Mouse (Mus musculus) midbrain, embryonic 16.5 days (tissue): ENCODE measurements at regions not wholly inside any gene's neighbourhood (a gene's known extent, or its start where the extent isn't known, plus 50 kb on each side); places are given as distances from the start of the nearest gene placed in this dataset.

Experiments
- ATAC-seq: fragments of 200-750 bp; cut with Nextera tagmentation; 2 replicates; pipeline ENCODE4 v1.8.0; 2017; ENCODE audit warnings: moderate TSS enrichment
- H3K27ac ChIP-seq: fragments of 300-500 bp; sonication (generic); 2 replicates; pipeline ENCODE4 v1.5.1; 2014; ENCODE audit warnings: mild to moderate bottlenecking, low read length, mixed read lengths
- H3K27me3 ChIP-seq: fragments of 300-500 bp; sonication (generic); 2 replicates; pipeline ENCODE4 v1.6.1; 2014; ENCODE audit warnings: low read depth, low read length, mixed read lengths; ENCODE audit not compliant: control insufficient read depth, insufficient read depth
- H3K36me3 ChIP-seq: fragments of 300-500 bp; sonication (generic); 2 replicates; pipeline ENCODE4 v1.6.1; 2014; ENCODE audit warnings: mild to moderate bottlenecking, low read length, moderate library complexity, mixed read lengths; ENCODE audit not compliant: control insufficient read depth, insufficient read depth
- H3K4me1 ChIP-seq: fragments of 300-500 bp; sonication (generic); 2 replicates; pipeline ENCODE4 v1.6.1; 2014; ENCODE audit warnings: mild to moderate bottlenecking, low read length, mixed read lengths; ENCODE audit not compliant: control insufficient read depth, insufficient read depth
- H3K4me2 ChIP-seq: fragments of 300-500 bp; sonication (generic); 2 replicates; pipeline ENCODE4 v1.6.1; 2014; ENCODE audit warnings: mild to moderate bottlenecking, low read length, mixed read lengths
- H3K4me3 ChIP-seq: fragments of 300-500 bp; sonication (generic); 2 replicates; pipeline ENCODE4 v1.5.1; 2014; ENCODE audit warnings: low read depth, mild to moderate bottlenecking, low read length, moderate library complexity, mixed read lengths
- H3K9ac ChIP-seq: fragments of 300-500 bp; sonication (generic); 2 replicates; pipeline ENCODE4 v1.6.1; 2014; ENCODE audit warnings: low read depth, low read length, mixed read lengths
- H3K9me3 ChIP-seq: fragments of 300-500 bp; sonication (generic); replicated peaks from 2 replicates; pipeline ENCODE4 v1.6.1; 2014; ENCODE audit warnings: mild to moderate bottlenecking, low read length, mixed read lengths; ENCODE audit not compliant: control insufficient read depth, poor library complexity, severe bottlenecking
- WGBS: fragments of 180-500 bp; shearing (Covaris S2); extraction: QIAGEN DNeasy Blood & Tissue Kit; methylation state at CpG from one replicate; pipeline ENCODE4 v1.1.7; 2014; 5-methylcytosine and 5-hydroxymethylcytosine counted together

- no peaks in the 10 kb centered on the region for H3K9me3 ChIP-seq
- H3K27ac ChIP-seq, result no peak overlapping the region
- H3K27me3 ChIP-seq, result no peaks in the 10 kb centered on the region
- no peaks in the 10 kb centered on the region for H3K4me1 ChIP-seq
- 94% methylated on average over 2 of the region's 2 CpGs for WGBS
- no peak overlapping the region for H3K4me2 ChIP-seq
- H3K9ac ChIP-seq, result no peak overlapping the region
- H3K4me3 ChIP-seq, result no peak overlapping the region
- ATAC-seq, result no peak
- no peaks in the 10 kb centered on the region for H3K36me3 ChIP-seq
Measured at GRCm38 (mm10) chr15:3668863-3669262, 85.6 kb upstream of the Ghr start.

- H3K9ac ChIP-seq, result no peak overlapping the region
- ATAC-seq, result no peak
- 88% methylated on average over 1 of the region's 1 CpGs for WGBS
Measured at GRCm38 (mm10) chr15:3648741-3649140, 65.4 kb upstream of the Ghr start.

GRCm38 (mm10) chr15:3640091-3640490, 56.8 kb upstream of the Ghr start:
- ATAC-seq, result no peak
- Histone ChIP-seq H3K4me3 (no peak overlapping the region), H3K27me3 (no peaks in the 10 kb centered on the region), H3K4me1 (no peaks in the 10 kb centered on the region), H3K4me2 (no peak overlapping the region), H3K9me3 (no peaks in the 10 kb centered on the region), H3K27ac (no peak overlapping the region), H3K36me3 (no peaks in the 10 kb centered on the region), H3K9ac (no peak overlapping the region)
- 54% methylated on average over 5 of the region's 5 CpGs for WGBS

More at GRCm38 (mm10) chr15:3648741-3649140, 65.4 kb upstream of the Ghr start:
- Histone ChIP-seq H3K36me3 (no peaks in the 10 kb centered on the region), H3K4me2 (no peak overlapping the region), H3K27ac (no peak overlapping the region), H3K4me1 (no peaks in the 10 kb centered on the region), H3K9me3 (no peaks in the 10 kb centered on the region), H3K4me3 (no peak overlapping the region), H3K27me3 (no peaks in the 10 kb centered on the region)
